Mouse (Mus musculus): Measurements from ENCODE around the gene Prrg2.

DNA sequence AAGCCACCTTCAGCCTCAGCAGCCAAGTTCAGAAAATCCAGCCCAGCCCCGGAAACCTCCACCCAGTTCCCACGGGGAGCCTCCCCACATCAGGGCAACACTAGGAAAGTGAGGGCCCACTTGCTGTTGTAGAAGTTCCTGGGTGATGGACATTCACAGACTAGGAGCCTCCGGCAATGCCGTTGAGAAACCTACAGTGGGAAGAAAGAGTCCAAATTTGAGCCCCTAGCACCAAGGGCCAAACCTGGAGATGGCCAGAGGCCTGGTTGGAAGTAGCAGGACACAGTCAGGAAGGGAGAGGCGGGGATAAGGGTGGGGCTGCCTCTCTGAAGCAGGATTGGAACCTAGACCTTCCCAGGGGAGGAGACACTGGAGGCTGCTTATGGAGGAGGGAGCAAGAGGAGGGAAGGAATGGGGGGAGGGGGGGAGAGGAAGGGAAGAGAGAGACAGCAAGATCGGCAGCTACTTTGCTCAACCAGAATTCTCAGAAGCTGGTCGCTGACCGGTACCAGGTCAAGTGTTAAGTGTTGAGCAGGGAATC, 43.4 kb downstream of the Prrg2 start:
- TF ChIP-seq CHD2 (IDR thresholded peaks at IDR 0.05; ENCODE audit: low read depth, low read length), result no peak
- no peak for TF ChIP-seq ZC3H11A (IDR thresholded peaks at IDR 0.05; ENCODE audit: borderline replicate concordance, low read depth, low read length)
